Mouse (Mus musculus): ENCODE results near the gene Celsr2. TPM values are rescaled to one million over a fixed set of nuclear protein-coding genes. Genes with fewer than 3 reads are reported as not detected.
A peak's percentile ranks its signal among the peaks of the same experiment; 100 is the strongest.

The Celsr2 gene
- polyA plus RNA-seq, 1 experiment from 2014 or later: 12.4 TPM

DNA sequence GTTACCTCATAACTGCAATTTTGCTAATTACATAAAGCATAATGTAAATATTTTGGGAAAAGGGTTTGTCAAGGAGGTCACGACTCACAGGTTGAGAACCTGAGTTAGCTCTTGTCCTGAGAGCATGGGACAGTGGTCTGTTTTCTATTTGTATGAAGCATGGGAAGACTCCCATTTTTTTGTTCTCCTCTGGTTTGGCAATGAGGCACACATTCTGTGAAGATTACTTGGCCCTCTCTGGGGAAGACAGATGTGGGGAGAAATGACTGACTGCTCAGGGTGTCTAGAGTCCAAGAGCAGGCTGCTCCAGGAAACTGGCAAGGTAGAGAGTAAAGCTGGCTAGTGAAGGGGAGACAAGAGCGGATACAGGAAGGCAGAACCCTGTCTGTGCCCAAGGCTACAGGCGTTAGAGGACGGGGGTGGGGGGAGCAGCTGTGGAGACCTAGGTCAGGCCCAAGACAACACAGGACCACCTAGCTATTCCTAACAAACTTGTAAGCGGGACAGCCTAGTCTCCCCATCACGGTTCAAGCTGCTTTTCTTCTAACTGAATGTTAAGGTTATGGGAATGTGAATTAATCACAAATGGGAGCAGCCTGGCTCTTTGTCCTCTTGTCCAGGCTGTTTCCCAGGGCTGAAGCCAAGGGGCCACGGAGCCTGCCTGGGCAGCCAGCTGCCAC lies 9.7 kb upstream of the Celsr2 start:
- Histone ChIP-seq H3K9ac (replicated peaks; ENCODE audit: low read length) (no peak overlapping the region), H3K27ac (replicated peaks; ENCODE audit: low read depth, low read length) (no peak overlapping the region), H3K4me1 (ENCODE audit: control insufficient read depth, insufficient read depth, low read length) (no peaks in the 10 kb centered on the region; the same call in none of the 2 replicates), H3K4me2 (ENCODE audit: low read depth, low read length) (no peak overlapping the region), H3K36me3 (replicated peaks; ENCODE audit: control insufficient read depth, insufficient read depth, low read depth, low read length) (peaks cover 5% of the 10 kb centered on the region), H3K9me3 (replicated peaks; ENCODE audit: control insufficient read depth, low read length) (no peaks in the 10 kb centered on the region), H3K4me3 (ENCODE audit: low read depth, low read length) (no peak overlapping the region), H3K27me3 (ENCODE audit: control insufficient read depth, insufficient read depth, low read length) (no peaks in the 10 kb centered on the region)
- no peak for DNase-seq (ENCODE audit: low spot score)
- ATAC-seq (replicated peaks; ENCODE audit: insufficient number of reproducible peaks, low FRiP score, low TSS enrichment, low read depth): no peak
- WGBS: 65% methylated on average over 7 of the region's 7 CpGs

DNA sequence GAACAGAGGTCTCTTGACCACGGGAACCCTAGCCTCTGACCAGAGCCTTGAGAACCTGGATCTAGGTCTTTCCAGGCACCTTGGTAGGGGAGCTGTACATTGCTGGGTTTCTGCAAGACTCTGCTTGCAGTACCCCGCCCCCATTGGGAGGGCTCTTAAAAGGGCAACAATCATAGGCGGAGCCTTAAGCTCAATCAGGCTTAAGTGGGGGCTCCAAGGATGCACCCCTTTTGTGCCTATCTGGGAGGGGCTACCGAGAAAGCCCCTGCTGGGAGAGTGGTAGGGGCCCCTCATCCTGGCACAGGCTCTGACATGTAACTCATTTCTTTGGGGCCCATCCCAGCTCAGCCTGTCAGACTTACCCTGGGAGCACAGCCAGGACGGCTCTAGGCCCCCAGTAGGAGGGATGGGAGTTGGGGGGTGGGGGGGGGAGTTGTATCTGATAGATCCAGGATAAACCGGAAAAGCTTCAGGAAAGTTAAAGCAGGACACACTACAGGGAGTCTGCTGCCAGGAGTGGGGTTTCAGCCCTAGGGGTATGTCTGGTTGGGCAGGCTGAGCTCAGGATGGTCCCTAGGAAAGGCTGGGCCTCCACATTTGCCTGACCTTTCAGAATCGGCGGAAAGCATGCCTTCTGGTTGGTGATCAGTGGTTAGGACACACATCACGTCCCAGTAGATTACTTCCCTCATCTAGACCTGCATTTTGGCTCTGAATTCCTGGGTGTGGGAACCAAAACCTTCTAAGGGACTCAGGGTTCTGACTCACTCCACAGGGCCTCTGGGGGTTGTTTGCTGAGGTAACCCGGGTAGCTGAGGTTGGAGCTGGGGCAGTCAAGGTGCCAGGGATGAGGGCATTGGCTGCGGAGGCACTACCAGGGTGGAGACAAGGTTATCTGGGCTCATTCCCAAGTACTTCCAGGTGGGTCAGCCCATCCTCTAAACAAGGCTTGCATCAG lies 8.8 kb upstream of the Celsr2 start:
- Histone ChIP-seq H3K4me2 (ENCODE audit: low read depth, low read length) (no peak overlapping the region), H3K9me3 (replicated peaks; ENCODE audit: control insufficient read depth, low read length) (no peaks in the 10 kb centered on the region), H3K27me3 (ENCODE audit: control insufficient read depth, insufficient read depth, low read length) (no peaks in the 10 kb centered on the region), H3K9ac (replicated peaks; ENCODE audit: low read length) (no peak overlapping the region), H3K4me1 (ENCODE audit: control insufficient read depth, insufficient read depth, low read length) (no peaks in the 10 kb centered on the region; the same call in none of the 2 replicates), H3K4me3 (ENCODE audit: low read depth, low read length) (no peak overlapping the region), H3K36me3 (replicated peaks; ENCODE audit: control insufficient read depth, insufficient read depth, low read depth, low read length) (peaks cover 5% of the 10 kb centered on the region), H3K27ac (replicated peaks; ENCODE audit: low read depth, low read length) (no peak overlapping the region)
- ATAC-seq (replicated peaks; ENCODE audit: insufficient number of reproducible peaks, low FRiP score, low TSS enrichment, low read depth) (peak; percentile 37; the same call in 1 of the 2 replicates), DNase-seq (ENCODE audit: low spot score) (peak; percentile 61)
- 18% methylated on average over 11 of the region's 11 CpGs for WGBS

DNA sequence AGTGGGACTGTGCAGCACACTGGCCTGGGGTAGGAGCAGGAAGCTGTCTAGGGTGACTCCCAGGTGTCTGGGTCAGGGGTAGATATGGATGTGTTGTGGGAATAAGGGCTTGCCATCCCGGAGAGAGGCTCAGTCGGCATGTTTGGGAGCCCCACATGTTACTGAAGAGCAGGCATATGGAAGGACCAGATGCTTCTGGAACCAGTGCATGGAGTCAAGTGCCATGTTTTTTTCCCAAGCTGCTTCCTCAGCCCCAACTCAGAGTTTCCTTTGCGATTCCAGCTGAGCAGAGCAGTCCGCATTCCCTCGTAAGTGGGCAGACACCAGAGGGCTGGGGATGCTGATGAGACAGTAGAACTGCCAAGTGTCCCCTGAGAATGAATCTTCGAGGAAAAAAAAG lies 7.7 kb upstream of the Celsr2 start:
- WGBS: 30% methylated on average over 6 of the region's 6 CpGs
- H3K27me3 ChIP-seq (ENCODE audit: control insufficient read depth, insufficient read depth, low read length): no peaks in the 10 kb centered on the region
- DNase-seq (ENCODE audit: low spot score) (no peak), ATAC-seq (replicated peaks; ENCODE audit: insufficient number of reproducible peaks, low FRiP score, low TSS enrichment, low read depth) (no peak)
- no peaks in the 10 kb centered on the region for H3K9me3 ChIP-seq (replicated peaks; ENCODE audit: control insufficient read depth, low read length)
- H3K9ac ChIP-seq (replicated peaks; ENCODE audit: low read length): no peak overlapping the region
- no peaks in the 10 kb centered on the region; the same call in none of the 2 replicates for H3K4me1 ChIP-seq (ENCODE audit: control insufficient read depth, insufficient read depth, low read length)
- no peak overlapping the region for H3K4me3 ChIP-seq (ENCODE audit: low read depth, low read length)
- no peak overlapping the region for H3K4me2 ChIP-seq (ENCODE audit: low read depth, low read length)
- peaks cover 5% of the 10 kb centered on the region for H3K36me3 ChIP-seq (replicated peaks; ENCODE audit: control insufficient read depth, insufficient read depth, low read depth, low read length)
- H3K27ac ChIP-seq (replicated peaks; ENCODE audit: low read depth, low read length): no peak overlapping the region

- H3K27me3 ChIP-seq (ENCODE audit: control insufficient read depth, insufficient read depth, low read length): no peaks in the 10 kb centered on the region; the same call in 1 of the 2 replicates
- H3K4me1 ChIP-seq (ENCODE audit: control insufficient read depth, insufficient read depth, low read length): peaks cover 5% of the 10 kb centered on the region; the same call in 1 of the 2 replicates
- peak overlapping the region; percentile 99 for H3K4me2 ChIP-seq (ENCODE audit: low read depth, low read length)
- peaks cover 3% of the 10 kb centered on the region; the same call in 1 of the 2 replicates for H3K9me3 ChIP-seq (replicated peaks; ENCODE audit: control insufficient read depth, low read length)
- peak overlapping the region; percentile 7; the same call in 1 of the 2 replicates for H3K27ac ChIP-seq (replicated peaks; ENCODE audit: low read depth, low read length)
- H3K9ac ChIP-seq (replicated peaks; ENCODE audit: low read length): peak overlapping the region; percentile 59
- WGBS: 1% methylated on average over 38 of the region's 48 CpGs
- H3K36me3 ChIP-seq (replicated peaks; ENCODE audit: control insufficient read depth, insufficient read depth, low read depth, low read length): peaks cover 4% of the 10 kb centered on the region
- DNase-seq (ENCODE audit: low spot score) (peak; percentile 90), ATAC-seq (replicated peaks; ENCODE audit: insufficient number of reproducible peaks, low FRiP score, low TSS enrichment, low read depth) (peak; percentile 80)
- H3K4me3 ChIP-seq (ENCODE audit: low read depth, low read length): peak overlapping the region; percentile 49
These were observed 475 bp upstream of the Celsr2 start for GRCm38 (mm10) chr3:108415831-108416223.

DNA sequence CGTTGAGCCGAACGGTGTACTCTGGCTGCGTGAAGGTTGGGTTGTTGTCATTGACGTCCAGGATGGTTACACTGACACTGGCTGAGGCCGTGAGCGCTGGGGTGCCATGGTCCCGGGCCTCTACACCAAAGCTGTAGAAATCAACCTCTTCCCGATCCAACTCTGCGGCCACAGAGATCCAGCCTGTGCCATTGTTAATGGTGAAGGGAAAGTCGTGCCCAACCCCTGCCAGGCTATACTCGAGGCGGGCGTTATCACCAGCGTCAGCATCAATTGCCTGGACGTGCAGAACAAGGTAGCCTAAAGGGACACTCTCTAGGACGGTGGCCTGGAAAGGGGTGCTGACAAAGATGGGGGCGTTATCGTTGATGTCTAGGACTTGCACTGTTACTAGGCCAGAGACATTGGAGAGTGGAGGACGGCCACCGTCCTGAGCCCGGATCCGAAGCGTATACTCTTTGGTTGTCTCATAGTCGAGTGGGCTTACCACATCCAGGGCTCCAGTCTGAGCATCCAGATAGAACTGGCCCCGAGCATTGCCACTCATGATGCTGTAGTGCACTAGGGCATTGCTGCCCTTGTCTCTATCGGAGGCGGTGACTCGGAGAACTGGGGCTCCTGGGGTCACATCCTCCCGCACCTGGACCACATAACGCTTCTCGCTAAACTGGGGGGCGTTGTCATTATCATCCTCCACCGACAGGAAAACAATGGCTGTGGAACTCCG lies 1.6 kb downstream of the Celsr2 start:
- Histone ChIP-seq H3K4me2 (ENCODE audit: low read depth, low read length) (no peak overlapping the region), H3K9ac (replicated peaks; ENCODE audit: low read length) (no peak overlapping the region), H3K36me3 (replicated peaks; ENCODE audit: control insufficient read depth, insufficient read depth, low read depth, low read length) (peaks cover 4% of the 10 kb centered on the region), H3K4me1 (ENCODE audit: control insufficient read depth, insufficient read depth, low read length) (peaks cover 5% of the 10 kb centered on the region; the same call in 1 of the 2 replicates), H3K9me3 (replicated peaks; ENCODE audit: control insufficient read depth, low read length) (peaks cover 3% of the 10 kb centered on the region; the same call in 1 of the 2 replicates), H3K4me3 (ENCODE audit: low read depth, low read length) (no peak overlapping the region), H3K27ac (replicated peaks; ENCODE audit: low read depth, low read length) (no peak overlapping the region), H3K27me3 (ENCODE audit: control insufficient read depth, insufficient read depth, low read length) (no peaks in the 10 kb centered on the region; the same call in 1 of the 2 replicates)
- DNase-seq (ENCODE audit: low spot score) (no peak), ATAC-seq (replicated peaks; ENCODE audit: insufficient number of reproducible peaks, low FRiP score, low TSS enrichment, low read depth) (no peak)
- WGBS: 97% methylated on average over 35 of the region's 35 CpGs

DNA sequence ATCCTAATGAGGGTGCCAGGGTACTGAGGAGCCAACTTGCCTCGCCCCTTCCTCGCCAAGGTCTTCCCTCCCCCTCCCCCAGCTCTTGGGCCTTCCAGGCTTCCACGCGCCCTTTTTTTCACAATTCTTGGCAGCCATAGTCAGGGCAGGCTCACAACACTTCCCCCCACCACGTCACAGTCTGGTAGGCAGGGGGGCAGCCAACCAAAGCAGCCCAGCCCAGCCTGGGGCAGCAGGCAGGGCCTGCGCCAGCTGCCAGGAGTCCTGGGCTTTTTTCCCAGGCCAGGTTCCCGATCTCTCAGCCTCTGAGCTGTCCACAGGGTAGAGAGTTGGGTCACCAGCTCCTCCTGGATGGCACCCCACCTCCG lies 3.6 kb downstream of the Celsr2 start:
- H3K9me3 ChIP-seq (replicated peaks; ENCODE audit: control insufficient read depth, low read length): peaks cover 3% of the 10 kb centered on the region; the same call in 1 of the 2 replicates
- H3K9ac ChIP-seq (replicated peaks; ENCODE audit: low read length): peak overlapping the region; percentile 53
- H3K36me3 ChIP-seq (replicated peaks; ENCODE audit: control insufficient read depth, insufficient read depth, low read depth, low read length): peaks cover 4% of the 10 kb centered on the region
- H3K4me1 ChIP-seq (ENCODE audit: control insufficient read depth, insufficient read depth, low read length): peaks cover 5% of the 10 kb centered on the region; the same call in 1 of the 2 replicates
- H3K27ac ChIP-seq (replicated peaks; ENCODE audit: low read depth, low read length): peak overlapping the region; percentile 42; the same call in 1 of the 2 replicates
- H3K4me3 ChIP-seq (ENCODE audit: low read depth, low read length): no peak overlapping the region
- no peaks in the 10 kb centered on the region; the same call in 1 of the 2 replicates for H3K27me3 ChIP-seq (ENCODE audit: control insufficient read depth, insufficient read depth, low read length)
- ATAC-seq (replicated peaks; ENCODE audit: insufficient number of reproducible peaks, low FRiP score, low TSS enrichment, low read depth): no peak
- DNase-seq (ENCODE audit: low spot score): no peak
- H3K4me2 ChIP-seq (ENCODE audit: low read depth, low read length): peak overlapping the region; percentile 32
- WGBS: 59% methylated on average over 8 of the region's 8 CpGs

DNA sequence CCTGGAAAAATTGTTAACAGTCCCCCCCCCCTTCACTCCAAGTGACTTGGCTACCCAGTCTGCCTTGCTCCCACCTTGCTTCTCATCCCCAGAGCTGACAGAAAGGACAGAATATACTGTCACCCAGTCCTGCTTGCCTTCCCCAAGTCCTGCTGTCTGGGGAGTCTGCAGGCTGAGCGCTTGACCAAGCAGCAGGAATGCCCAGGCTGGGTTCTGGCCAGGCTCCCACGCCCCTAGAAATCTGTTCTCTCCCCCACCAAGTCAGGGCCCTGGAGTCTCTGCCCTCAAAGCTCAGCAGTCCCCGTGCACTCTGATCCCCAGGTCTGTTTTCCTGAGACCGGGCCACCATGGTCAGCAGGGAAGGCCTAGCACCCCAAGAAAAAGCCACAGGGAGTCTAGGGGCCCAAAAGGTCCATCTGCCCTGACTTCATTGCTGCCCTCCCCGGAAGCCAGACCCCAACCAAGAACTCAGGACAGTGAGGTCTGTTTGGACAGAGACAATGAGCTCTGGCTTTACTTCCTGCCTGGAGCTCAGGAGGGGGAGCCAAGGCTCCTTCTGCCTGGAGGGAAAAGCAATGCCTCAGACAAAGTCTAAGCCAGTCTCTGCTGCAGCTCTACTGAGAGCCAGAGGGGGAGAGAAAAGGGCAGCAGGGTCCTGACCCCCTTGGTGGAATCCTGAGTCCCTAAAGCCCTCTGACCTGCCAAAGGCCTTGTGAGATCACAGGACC lies 4.2 kb downstream of the Celsr2 start:
- H3K4me3 ChIP-seq (ENCODE audit: low read depth, low read length): no peak overlapping the region
- H3K27me3 ChIP-seq (ENCODE audit: control insufficient read depth, insufficient read depth, low read length): no peaks in the 10 kb centered on the region
- H3K4me2 ChIP-seq (ENCODE audit: low read depth, low read length): peak overlapping the region; percentile 32
- H3K27ac ChIP-seq (replicated peaks; ENCODE audit: low read depth, low read length): peak overlapping the region; percentile 42
- ATAC-seq (replicated peaks; ENCODE audit: insufficient number of reproducible peaks, low FRiP score, low TSS enrichment, low read depth) (no peak), DNase-seq (ENCODE audit: low spot score) (no peak)
- H3K9ac ChIP-seq (replicated peaks; ENCODE audit: low read length): peak overlapping the region; percentile 53
- whole genome bisulfite sequencing: 33% methylated on average over 5 of the region's 5 CpGs
- H3K36me3 ChIP-seq (replicated peaks; ENCODE audit: control insufficient read depth, insufficient read depth, low read depth, low read length): peaks cover 4% of the 10 kb centered on the region
- H3K9me3 ChIP-seq (replicated peaks; ENCODE audit: control insufficient read depth, low read length): peaks cover 3% of the 10 kb centered on the region; the same call in 1 of the 2 replicates
- H3K4me1 ChIP-seq (ENCODE audit: control insufficient read depth, insufficient read depth, low read length): peaks cover 5% of the 10 kb centered on the region; the same call in 1 of the 2 replicates

Measured in embryonic facial prominence, embryonic 11.5 days (tissue).